Mouse (Mus musculus): ENCODE measurements at regions not wholly inside any gene's neighbourhood (a gene's known extent, or its start where the extent isn't known, plus 50 kb on each side); places are given as distances from the start of the nearest gene placed in this dataset.
"Not testable (repeated sequence)": the region's sequence is repeated elsewhere in the genome, so short reads cannot be mapped to it uniquely, and the experiment has no call there.

DNA sequence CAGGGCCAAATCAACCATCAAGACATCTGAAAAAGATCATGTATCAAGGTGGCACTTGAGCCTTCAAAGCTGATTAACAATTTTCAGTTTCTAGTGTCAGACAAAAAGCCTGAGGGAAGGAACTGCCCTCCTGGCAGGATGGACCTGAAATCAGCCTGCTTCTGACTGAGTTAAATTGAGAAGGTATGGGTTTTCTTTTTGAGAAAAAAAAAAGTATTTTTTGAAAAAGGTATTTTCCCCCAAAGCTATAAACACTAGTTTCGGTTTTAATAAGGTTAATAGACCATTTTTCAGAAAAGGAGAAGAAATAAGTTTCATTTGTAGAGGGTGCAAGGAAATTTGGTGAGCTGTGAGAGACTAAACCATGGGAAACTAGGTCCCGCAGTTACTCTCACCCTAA lies 124.6 kb upstream of the Mrpl21 start:
- not testable (repeated sequence) for DNase-seq (ENCODE audit: low read depth, low spot score)

DNA sequence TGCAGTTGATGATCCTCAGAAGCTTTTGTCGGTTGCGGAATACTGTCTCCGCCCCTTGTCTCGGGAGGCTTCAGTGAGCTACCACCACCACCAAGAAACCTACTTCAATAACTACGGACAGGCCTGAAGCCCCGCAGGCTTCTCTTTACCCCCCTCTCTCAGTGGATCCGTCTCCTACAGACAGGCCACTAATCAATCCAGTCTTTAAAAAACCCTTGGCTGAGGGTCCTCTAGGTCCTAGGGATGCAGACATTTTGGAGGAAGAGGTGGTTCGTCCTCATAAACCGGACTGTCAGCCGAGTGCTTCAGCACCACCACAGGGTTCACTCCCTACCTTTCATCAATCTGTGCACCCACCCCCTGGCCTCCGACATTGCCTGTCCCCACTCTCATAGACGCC lies 123.4 kb upstream of the Mrpl21 start:
- no peak for DNase-seq (ENCODE audit: low read depth, low spot score)

DNA sequence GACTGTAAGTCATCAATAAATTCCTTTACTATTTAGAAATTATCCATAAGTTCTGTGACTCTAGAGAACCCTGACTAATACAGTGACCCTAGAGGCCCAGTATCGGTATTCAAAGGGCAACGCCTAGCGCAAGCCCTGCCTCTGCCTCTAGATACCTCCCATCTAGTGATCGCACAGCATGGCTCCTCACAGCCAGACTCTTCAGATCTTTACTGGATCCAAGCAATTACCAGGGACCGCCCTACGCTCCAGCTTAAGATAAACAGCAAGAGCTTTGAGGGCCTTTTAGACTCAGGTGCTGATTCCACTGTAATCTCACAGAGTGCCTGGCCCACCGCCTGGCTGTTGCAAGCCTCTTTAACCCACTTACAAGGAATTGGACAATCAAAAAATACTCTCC lies 115.0 kb upstream of the Mrpl21 start:
- no peak for DNase-seq (ENCODE audit: low read depth, low spot score)

DNA sequence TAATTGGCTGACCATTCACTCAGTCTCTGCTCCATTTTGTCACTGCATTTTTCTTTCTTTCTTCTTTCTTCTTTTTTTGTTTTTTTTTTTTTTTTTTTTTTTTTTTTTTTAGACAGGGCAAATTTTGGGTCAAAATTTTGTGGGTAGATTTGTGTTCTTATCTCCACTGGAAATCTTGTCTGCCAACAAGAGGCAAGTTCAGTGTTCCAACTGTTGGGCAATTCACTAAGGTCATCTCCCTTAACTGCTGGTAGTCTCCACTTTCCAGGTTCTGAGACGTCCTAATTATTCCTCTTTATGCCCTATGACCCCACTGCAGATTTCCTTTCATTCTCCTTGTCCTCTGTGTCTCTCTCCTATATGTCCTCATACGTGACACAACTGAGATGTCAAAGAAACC lies 100.1 kb upstream of the Mrpl21 start:
- no peak for DNase-seq (ENCODE audit: low read depth, low spot score)

DNA sequence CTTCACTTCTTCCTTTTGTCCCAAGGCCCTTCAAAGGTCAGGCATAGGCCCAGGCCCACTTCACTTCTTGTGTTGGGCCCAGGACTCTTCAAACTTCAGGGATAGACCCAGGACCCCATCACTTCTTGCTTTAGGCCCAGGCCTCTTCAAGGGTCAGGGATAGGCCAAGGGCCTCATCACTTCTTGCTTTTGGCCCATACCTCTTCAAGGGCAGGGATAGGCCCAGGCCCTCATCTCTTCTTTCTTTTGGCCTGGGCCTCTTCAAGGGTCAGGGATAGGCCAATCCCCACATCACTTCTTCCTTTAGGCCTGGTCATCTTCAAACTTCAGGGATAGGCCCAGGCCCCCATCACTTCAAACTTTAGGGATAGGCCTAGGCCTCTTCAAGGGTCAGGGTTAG lies 90.1 kb upstream of the Mrpl21 start:
- DNase-seq (ENCODE audit: low read depth, low spot score), result no peak

DNA sequence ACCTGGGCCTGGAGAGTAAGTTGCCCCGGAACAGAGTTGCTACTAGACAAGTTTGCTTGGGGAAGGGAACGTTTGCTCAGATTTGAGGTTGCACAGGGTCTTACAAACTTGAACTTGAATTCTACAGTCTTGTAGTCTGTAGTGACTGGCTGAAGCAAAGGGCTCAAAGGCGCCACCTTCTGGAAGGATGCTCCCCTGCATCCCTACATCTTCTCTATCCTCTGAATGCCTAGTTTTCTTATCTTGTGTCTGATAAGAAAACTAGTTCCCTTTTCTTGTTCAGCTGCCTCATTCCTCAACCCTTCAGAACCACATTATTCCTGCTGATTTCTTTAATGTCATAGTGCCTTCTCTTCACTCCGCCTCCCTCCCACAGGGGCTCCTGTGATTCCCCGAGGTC lies 78.2 kb upstream of the Mrpl21 start:
- DNase-seq (ENCODE audit: low read depth, low spot score), result peak; percentile 1

DNA sequence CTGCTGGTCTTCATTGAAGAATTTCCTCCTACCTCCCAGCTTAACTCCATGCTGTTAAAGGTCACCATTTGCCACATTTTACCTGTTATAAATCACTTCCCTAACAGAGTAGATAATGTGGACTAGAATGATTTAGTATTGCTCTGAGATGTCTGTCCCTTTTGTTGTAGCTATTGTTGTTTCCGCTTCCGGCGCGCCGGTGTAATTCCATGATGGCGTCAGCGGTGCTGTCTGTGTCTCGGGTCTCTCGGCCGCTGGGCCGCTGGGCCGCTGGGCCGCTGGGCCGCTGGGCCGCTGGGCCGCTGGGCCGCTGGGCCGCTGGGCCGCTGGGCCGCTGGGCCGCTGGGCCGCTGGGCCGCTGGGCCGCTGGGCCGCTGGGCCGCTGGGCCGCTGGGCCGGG lies 77.3 kb upstream of the Mrpl21 start:
- DNase-seq (ENCODE audit: low read depth, low spot score), result not testable (repeated sequence)

DNA sequence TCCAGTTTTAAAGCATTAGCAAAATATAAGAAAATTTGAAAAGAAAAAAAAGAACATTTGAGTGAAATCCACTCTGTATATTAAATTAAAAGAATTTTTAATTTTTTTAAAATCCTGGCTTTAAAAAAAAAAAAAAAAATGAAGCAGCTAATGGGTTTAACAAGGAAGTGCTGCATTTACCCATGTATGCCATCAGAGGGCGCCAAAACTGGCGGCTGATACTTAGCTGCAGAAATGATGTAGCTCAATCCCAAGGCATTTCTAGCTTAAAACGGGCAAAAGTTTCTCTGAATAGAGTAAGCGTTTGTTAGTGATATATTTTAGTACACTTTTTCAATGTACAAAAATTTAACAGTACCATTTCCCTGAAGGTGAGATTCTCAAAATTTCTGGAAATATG lies 74.4 kb upstream of the Mrpl21 start:
- peak; percentile 67 for DNase-seq (ENCODE audit: low read depth, low spot score)

Data from mesoderm, embryonic 11.5 days (tissue).